Mouse (Mus musculus) mouse trophoblast stem cell (cell line): ENCODE results near the gene Nipa2.
"Not testable (repeated sequence)": the region's sequence is repeated elsewhere in the genome, so short reads cannot be mapped to it uniquely, and the experiment has no call there.

ENCODE experiments used
- in situ Hi-C, 2 experiments: fragments of 300-500 bp; cut with MseI, MboI; formaldehyde crosslinking; loops; 2 replicates in 1 of 2; 3 replicates in 1 of 2; pipeline ENCODE4 v1.15.1; 2025

Nipa2 gene

DNA sequence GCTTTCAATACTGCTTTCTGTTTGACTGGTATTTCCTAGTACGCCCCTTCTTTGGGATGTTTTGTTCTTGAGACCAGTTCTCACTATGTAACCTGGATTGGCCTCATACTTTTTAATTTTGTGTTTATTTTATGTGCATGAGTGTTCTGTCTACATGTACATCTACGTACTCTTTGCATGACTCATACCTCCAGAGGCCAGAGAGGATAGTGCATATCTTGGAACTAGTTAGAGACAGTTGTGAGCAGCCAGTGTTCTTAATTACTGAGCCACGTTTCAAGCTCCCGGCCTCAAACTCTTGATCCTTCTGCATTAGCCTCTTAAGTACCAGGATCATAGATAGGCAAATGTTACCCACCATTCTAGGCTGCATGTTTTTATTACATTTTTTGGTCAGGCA, 23.9 kb downstream of the Nipa2 start:
- in situ Hi-C loops = no loop called here

- in situ Hi-C loops = no loop called here
These were observed 27.3 kb downstream of the Nipa2 start for GRCm38 (mm10) chr7:55935025-55935424.

- in situ Hi-C loops = no loop called here
These were observed 33.6 kb downstream of the Nipa2 start for GRCm38 (mm10) chr7:55928649-55929048.

DNA sequence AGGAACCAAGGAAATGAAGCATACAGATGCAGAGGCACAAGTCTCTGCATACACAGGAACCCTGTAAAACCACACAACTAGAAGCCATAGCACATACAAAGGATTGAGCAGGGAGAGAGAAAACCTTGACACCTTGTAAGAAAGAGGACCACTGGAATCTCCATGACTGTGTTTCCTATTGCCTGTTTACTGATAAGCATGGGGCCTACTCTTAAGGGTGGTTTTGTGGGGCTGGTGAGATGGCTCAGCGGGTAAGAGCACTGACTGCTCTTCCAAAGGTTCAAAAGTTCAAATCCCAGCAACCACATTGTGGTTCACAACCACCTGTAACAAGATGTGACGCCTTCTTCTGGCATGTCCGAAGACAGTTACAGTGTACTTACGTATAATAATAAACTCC, 35.0 kb downstream of the Nipa2 start:
- in situ Hi-C loops = no loop called here

- in situ Hi-C loops = not testable (repeated sequence)
These were observed 43.9 kb downstream of the Nipa2 start for GRCm38 (mm10) chr7:55918365-55918764.

DNA sequence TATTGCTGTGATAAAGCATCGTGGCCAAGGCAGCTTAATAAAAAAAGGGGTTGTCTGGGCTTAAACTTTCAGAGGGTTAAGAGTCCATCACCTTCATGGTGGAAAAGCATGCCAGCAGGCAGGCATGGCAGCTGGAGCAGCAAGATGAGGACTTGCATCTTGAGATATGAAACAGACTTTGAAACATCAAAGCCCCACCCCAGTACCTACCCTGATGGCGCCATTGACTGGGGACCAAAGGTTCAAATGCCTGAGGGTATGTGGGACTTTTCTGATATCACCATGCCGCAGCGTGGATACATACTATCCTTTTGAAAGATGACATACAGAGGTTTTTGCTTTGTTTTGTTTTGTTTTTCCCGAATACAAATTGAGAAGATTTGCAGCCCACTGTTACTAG, 50.2 kb downstream of the Nipa2 start:
- in situ Hi-C loops = no loop called here

- in situ Hi-C loops = no loop called here
These were observed 50.9 kb downstream of the Nipa2 start for GRCm38 (mm10) chr7:55911371-55911770.

GRCm38 (mm10) chr7:55910356-55910755, 51.9 kb downstream of the Nipa2 start:
- in situ Hi-C loops = no loop called here

- in situ Hi-C loops = no loop called here
These were observed 52.8 kb downstream of the Nipa2 start for GRCm38 (mm10) chr7:55909519-55909918.

- in situ Hi-C loops = no loop called here
These were observed 56.8 kb downstream of the Nipa2 start for GRCm38 (mm10) chr7:55905449-55905848.

GRCm38 (mm10) chr7:55903766-55904165, 58.5 kb downstream of the Nipa2 start:
- in situ Hi-C loops = no loop called here

DNA sequence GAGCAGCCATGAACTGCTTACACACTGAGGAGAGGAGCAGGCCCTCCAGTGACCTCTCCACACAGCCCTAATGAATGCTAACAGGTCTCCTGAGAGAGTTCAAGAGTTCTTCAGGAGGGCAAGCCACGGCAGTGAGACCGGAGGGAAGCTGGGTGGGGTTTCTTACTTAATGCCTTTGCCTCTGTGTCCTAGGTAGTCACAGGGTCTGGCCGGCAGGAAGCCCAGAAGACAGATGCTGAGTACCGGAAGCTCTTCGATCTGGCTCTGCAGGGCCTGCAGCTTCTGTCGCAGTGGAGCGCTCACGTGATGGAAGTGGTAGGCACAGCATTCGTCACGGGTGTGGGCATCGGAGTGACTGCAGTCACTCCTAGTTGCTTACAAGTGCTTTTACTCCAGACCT, 70.5 kb downstream of the Nipa2 start:
- in situ Hi-C loops = no loop called here

GRCm38 (mm10) chr7:55890731-55891130, 71.5 kb downstream of the Nipa2 start:
- in situ Hi-C loops = no loop called here

DNA sequence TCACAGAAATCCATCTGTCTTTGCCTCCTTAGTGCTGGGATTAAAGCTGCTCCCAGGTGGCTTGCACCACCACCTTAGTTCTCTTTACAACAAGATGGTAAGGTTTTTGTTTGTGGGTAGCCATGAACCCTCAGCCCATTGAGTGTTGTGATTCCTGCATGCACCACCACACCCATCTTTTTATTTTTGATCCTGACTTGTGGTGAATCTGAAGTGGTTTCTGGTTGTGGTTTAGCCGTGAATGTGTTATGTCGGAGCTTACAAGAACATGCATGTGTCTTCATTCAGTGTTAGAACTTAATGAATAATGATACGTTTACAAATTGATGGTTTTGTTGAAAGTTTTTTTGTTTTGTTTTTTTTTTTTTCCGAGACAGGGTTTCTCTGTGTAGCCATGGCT, 72.3 kb downstream of the Nipa2 start:
- in situ Hi-C loops = no loop called here

DNA sequence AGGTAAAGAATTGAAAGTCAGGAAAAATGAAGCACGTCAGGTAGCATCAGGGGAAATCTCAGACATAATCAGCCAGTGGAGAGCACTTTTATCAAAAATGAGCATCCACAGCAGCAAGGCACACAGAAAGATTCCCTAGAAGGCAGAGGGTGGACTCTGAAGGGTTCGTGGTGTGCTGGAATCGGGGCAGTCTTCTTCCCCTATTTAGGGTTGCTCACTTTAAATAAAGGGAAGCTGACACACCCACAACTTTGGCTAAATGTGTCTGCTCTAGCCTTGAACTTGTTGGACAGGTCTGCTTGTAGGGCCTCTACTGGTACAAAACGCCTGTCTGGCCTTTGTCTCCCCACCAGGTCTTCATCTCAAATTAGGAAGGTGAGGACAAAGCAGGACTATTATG, 73.7 kb downstream of the Nipa2 start:
- in situ Hi-C loops = no loop called here
